Mouse (Mus musculus): ENCODE results near the gene Dnm2.

- TF ChIP-seq EP300 (optimal IDR thresholded peaks at IDR 0.05) (no peak), CTCF (IDR thresholded peaks at IDR 0.05; ENCODE audit: low read depth) (no peak)
Measured at GRCm38 (mm10) chr9:21407951-21408350, 16.8 kb upstream of the Dnm2 start.

All from stomach, postnatal 0 days (tissue).